Mouse (Mus musculus): Measurements from ENCODE around the gene Lrrc75a.
"Not testable (repeated sequence)": the region's sequence is repeated elsewhere in the genome, so short reads cannot be mapped to it uniquely, and the experiment has no call there.

Lrrc75a gene

GRCm38 (mm10) chr11:62647661-62648590 lies at the start of gene Lrrc75a:
Lrrc75a (minus strand) TSS chr11:62648523.
- no peak for DNase-seq (ENCODE audit: extremely low spot score, low read depth, low spot score)

- no peak for DNase-seq (ENCODE audit: extremely low spot score, low read depth, low spot score)
These were observed 46.8 kb upstream of the Lrrc75a start for GRCm38 (mm10) chr11:62695126-62695525.

- DNase-seq (ENCODE audit: extremely low spot score, low read depth, low spot score) = peak; percentile 72
These were observed 45.2 kb upstream of the Lrrc75a start for GRCm38 (mm10) chr11:62693299-62694184.

DNA sequence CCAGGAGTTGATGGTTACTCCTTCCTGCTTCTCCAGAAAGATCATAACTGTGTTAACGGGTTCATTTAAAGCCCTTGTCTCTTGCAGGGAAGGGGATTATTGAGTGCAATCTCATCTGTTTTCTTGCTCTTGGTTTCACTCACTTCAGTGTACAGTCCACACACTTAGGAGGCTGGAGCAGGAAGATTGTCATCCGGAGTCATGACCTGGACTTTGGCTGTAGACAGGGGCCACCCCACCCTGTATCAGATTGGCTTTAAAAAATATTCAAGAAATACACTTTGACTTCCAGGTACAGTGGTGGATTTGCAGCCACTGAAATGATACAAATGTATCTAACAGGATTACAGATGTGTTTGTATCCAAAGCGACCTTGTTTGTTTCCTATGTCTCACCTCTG lies 43.3 kb upstream of the Lrrc75a start:
- DNase-seq (ENCODE audit: extremely low spot score, low read depth, low spot score) = no peak

- no peak for DNase-seq (ENCODE audit: extremely low spot score, low read depth, low spot score)
These were observed 31.6 kb upstream of the Lrrc75a start for GRCm38 (mm10) chr11:62679954-62680353.

- DNase-seq (ENCODE audit: extremely low spot score, low read depth, low spot score) = no peak
These were observed 30.5 kb upstream of the Lrrc75a start for GRCm38 (mm10) chr11:62678778-62679354.

DNA sequence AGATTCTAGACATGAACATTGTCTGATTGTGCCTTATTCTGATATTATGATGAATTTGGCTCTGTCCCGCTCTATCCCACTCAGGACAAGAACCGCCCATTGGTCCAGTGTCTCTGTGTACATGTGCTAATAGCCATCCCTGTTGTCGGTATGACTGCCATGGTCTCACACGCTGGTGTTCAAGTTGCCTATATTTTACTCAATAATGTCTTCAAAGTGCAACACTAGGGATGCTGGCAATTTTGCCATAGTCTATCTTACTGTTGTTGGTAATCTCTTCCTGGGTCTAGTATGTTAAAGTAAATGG lies 27.9 kb upstream of the Lrrc75a start:
- no peak for DNase-seq (ENCODE audit: extremely low spot score, low read depth, low spot score)

- peak; percentile 69 for DNase-seq (ENCODE audit: extremely low spot score, low read depth, low spot score)
These were observed 27.4 kb upstream of the Lrrc75a start for GRCm38 (mm10) chr11:62675480-62676289.

GRCm38 (mm10) chr11:62670006-62670405 lies 21.7 kb upstream of the Lrrc75a start:
- no peak for DNase-seq (ENCODE audit: extremely low spot score, low read depth, low spot score)

DNA sequence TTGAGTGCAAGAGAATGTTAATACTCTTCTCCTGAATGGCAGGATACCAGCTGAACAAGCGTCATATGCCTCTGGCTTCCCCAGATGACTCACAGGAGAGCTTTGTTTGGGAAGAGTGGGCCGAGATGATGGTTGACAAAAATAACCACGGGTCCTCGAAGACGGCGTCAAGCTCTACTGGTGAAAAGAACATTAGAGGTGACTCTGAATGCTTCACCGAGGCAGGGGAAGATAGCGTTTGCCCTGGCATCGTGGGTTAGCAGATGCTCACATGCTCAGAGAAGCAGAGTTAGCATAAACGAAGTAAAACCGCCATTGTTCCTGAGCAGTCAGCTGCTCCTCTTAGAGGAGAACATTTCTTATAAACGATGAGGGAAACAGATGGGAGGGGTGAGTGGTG lies 21.1 kb upstream of the Lrrc75a start:
- DNase-seq (ENCODE audit: extremely low spot score, low read depth, low spot score) = no peak

GRCm38 (mm10) chr11:62668986-62669385 lies 20.7 kb upstream of the Lrrc75a start:
- DNase-seq (ENCODE audit: extremely low spot score, low read depth, low spot score) = no peak

DNA sequence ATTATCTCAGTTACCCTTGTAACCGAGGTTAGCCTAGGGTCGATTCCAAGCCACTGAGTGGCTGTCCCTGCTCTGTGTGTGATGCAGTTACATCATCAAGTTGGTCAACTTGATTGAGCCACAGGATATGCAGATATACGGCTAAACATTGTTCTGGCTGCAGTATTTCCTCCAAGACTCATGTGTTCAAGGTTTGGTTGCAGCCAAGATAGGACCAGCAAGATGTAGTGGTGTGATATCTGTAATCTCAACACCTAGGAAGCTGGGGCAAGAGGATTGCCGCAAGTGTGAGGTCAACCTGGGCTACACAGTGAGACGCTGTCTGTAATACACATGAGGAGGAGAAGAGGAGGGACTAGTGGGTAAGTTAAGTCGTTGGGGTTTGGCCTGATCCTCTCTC lies 15.9 kb upstream of the Lrrc75a start:
- DNase-seq (ENCODE audit: extremely low spot score, low read depth, low spot score) = no peak

DNA sequence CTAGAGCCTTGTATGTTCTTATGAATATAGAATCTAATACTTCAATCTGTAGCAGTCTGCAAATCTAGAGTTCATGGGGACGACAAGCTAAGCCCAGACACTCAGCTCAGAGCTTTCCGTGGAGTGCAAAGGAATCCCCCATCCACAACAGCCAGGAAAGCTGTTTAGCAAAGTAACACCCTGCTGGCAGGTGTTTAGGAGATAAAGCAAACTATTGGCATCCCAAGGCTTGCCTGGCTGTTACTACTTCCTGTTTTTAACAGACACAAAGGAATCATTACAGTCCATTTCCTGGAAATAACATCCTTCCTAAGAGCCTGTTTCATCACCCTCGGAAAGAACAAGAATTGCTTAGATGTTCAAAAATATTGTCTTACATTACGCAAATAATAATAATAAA lies 12.6 kb upstream of the Lrrc75a start:
- no peak for DNase-seq (ENCODE audit: extremely low spot score, low read depth, low spot score)

DNA sequence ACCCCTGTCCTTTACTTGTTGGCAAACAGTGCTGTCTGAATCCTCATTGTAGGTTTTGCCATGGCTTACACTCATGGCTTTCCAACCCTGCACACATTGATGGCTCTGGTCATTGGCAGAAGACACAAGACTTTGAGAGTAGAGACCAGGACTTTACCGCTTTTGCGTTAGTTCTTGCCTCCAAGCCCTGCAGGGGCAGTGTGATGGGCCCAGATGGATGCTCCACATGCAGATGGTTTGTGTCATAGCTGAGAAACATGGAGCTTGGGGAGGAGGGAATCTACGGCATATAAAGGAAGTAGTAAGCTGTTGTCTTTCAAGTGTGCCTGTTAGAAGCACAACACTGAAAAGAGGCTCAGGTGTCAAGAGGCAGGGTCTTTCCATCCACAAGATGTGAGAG lies 3.8 kb upstream of the Lrrc75a start:
- DNase-seq (ENCODE audit: extremely low spot score, low read depth, low spot score) = no peak

GRCm38 (mm10) chr11:62651563-62651962 lies 3.2 kb upstream of the Lrrc75a start:
- DNase-seq (ENCODE audit: extremely low spot score, low read depth, low spot score) = no peak

- DNase-seq (ENCODE audit: extremely low spot score, low read depth, low spot score) = not testable (repeated sequence)
These were observed 1.5 kb upstream of the Lrrc75a start for GRCm38 (mm10) chr11:62649803-62650202.

- no peak for DNase-seq (ENCODE audit: extremely low spot score, low read depth, low spot score)
These were observed 468 bp upstream of the Lrrc75a start, which contains the start of gene Mmgt2 for GRCm38 (mm10) chr11:62648591-62649391. Mmgt2 (plus strand) TSS chr11:62648664.

DNA sequence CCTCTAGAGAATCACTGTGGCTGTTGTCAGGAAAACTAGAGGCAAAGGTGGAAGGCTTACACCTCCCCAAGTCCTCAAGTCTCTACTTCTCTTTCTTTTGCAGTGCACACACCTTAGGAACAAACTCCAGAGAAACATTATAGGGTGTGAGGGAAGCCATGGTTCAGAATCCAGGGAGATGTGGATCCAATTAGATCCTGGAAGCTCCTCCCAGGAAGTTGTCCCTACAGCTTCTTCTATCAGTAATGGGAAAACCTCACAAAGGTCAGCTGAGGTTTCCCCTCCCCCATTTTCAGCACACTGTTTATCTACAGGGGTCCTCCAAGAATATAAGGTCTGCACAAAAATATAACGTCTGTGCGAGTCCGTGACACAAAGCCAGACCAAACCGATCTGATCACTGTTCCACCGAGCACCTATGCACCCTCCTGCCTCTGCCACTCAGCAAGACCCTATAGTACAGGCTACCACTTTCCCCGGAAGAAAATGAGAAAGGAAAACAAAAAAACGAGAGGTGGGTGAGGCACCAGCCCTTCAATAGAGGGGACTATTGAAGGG lies 1.3 kb downstream of the Lrrc75a start:
- DNase-seq (ENCODE audit: extremely low spot score, low read depth, low spot score) = no peak

DNA sequence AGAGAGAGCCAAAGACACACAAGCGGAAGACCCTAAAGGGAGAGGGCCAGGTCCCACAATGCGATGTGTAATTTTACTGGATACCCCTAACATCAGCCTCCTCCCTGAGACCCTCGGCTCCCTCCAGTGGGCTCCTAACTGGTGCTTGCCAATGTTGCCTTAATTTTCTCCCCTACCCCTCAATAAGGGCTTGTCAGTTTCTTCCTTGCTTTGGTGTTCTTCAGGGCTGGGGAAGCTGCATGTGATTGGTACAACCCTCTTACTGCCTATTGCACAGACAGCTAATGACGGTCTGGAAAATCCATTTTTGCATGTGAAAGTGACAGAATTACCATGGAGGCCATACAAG lies 1.9 kb downstream of the Lrrc75a start:
- no peak for DNase-seq (ENCODE audit: extremely low spot score, low read depth, low spot score)

Measured in hindlimb bud, embryonic 11.5 days (tissue).